Mouse (Mus musculus): ENCODE results near the gene Mthfd2. TPM values are rescaled to one million over a fixed set of nuclear protein-coding genes. Genes with fewer than 3 reads are reported as not detected.

Mthfd2 gene
- polyA plus RNA-seq, 1 experiment from 2014 or later = 26.5 TPM

DNA sequence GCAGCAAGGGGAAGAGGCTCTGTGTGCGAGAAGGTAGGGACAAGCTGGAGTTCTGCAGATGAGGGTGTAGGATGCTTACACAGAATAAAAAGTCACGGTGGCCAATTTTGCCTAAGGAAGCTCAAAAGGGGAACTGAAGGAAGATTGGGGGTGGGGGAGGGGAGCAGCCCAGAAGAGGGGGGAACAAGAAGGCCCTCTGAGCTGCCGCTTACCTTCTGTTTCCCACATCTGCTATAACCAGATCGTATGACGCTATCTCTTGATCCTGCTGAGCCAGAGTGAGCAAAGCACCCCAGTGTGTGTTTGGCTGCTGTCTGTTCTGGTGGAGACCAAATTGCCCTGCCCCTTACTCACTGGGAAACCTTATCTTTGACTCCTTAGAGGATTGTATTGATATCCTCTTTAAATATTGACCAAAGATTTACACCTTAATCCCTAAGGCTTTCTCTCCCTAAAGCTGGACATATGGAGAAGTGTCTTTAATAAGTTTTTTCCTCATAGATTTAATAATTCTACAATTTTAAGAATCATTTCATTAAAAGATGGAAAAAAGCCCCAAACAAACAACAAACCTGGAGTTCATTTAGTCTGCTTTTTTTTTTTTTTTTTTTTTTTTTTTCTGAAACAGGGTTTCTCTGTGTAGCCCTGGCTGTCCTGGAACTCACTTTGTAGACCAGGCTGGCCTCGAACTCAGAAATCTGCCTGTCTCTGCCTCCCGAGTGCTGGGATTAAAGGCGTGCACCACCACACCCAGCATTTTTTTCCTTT lies 1.9 kb downstream of the Mthfd2 start:
- no peaks in the 10 kb centered on the region for H3K27me3 ChIP-seq
- peaks cover 22% of the 10 kb centered on the region for H3K4me1 ChIP-seq (replicated peaks)
- no peak overlapping the region for H3K4me3 ChIP-seq (replicated peaks)
- H3K36me3 ChIP-seq = no peaks in the 10 kb centered on the region
- WGBS = 79% methylated on average over 8 of the region's 8 CpGs
- H3K27ac ChIP-seq = no peak overlapping the region
- H3K4me2 ChIP-seq (replicated peaks) = no peak overlapping the region
- no peak overlapping the region for H3K9ac ChIP-seq (replicated peaks)
- ATAC-seq = no peak
- H3K9me3 ChIP-seq = no peaks in the 10 kb centered on the region

DNA sequence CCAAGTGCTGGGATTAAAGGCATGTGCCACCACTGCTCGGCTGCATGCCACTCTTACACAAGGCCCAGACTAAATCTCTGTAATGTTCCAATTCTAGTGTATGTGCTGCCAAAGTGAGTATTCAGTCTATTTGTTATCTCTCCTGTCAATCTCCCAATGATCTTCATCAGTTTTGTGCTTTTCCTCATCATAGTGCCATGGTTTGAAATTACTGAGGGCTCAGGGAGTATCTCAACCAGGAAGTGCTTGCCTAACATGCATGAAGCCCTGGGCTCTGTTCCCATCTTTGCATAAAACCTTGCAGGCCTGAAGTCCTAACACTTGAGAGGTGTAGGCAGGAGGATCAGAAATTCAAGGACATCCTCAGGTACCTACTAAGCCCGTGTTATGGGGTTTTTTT lies 2.9 kb downstream of the Mthfd2 start:
- peaks cover 21% of the 10 kb centered on the region for H3K4me1 ChIP-seq (replicated peaks)
- H3K27me3 ChIP-seq = no peaks in the 10 kb centered on the region
- no peaks in the 10 kb centered on the region for H3K36me3 ChIP-seq
- H3K4me3 ChIP-seq (replicated peaks) = no peak overlapping the region
- H3K4me2 ChIP-seq (replicated peaks) = no peak overlapping the region
- no peak for ATAC-seq
- no peak overlapping the region for H3K9ac ChIP-seq (replicated peaks)
- WGBS = 66% methylated on average over 2 of the region's 2 CpGs
- H3K27ac ChIP-seq = no peak overlapping the region
- no peaks in the 10 kb centered on the region for H3K9me3 ChIP-seq

DNA sequence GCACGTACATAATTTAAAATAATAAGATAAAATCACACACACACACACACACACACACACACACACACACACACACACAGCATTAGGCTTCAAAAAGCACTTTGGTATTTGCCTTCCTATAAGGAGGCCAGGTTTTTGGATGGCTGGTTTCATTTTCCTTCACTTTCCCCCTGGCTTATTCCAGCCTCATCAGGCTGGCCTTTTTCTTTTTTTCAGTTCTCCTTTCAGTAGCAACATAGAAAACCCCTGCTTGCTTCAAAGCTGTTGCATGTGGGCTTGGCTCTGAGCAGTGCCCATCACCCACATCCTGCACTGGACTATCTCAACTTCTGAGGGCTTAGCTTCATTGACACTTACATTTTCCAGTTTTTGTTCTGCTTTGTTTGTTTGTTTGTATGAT lies 3.8 kb downstream of the Mthfd2 start:
- no peak for ATAC-seq
- Histone ChIP-seq H3K9me3 (no peaks in the 10 kb centered on the region), H3K9ac (replicated peaks) (no peak overlapping the region), H3K36me3 (no peaks in the 10 kb centered on the region), H3K27ac (no peak overlapping the region), H3K4me1 (replicated peaks) (peaks cover 15% of the 10 kb centered on the region), H3K4me3 (replicated peaks) (no peak overlapping the region), H3K27me3 (no peaks in the 10 kb centered on the region), H3K4me2 (replicated peaks) (no peak overlapping the region)
- 85% methylated on average over 1 of the region's 1 CpGs for WGBS

DNA sequence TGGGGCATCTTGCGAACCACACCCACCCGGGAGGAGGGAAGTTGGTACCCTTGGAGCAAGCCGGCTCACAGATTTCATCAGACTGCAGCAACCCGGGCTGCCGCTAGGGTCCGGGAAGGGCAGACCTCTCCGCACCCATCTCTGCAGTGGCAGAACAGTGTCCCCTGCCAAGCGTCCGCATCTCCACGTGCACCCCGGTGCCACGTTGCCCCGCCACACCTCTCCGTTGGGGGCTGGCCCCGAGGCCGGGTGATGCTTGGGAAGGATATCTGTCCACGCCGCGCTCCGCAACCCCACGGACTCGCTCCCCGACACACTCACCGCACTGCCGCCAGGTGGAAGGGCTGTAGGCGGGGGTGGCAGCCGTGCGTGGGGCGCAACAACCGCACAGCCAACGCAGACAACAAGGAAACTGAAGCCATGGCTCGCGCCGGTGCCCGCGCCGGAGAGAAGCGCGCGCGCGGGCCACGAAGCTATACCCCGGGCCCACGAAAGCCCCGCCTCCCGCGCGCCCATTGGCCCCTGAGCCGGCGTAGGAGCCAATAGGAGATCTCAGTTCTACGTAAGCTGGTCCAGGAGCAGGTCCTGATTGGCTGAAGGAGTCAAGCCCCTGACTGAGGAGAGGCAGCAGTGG lies 8.5 kb downstream of the Mthfd2 start:
- H3K4me1 ChIP-seq (replicated peaks) = peaks cover 20% of the 10 kb centered on the region
- H3K4me2 ChIP-seq (replicated peaks) = peak overlapping the region; percentile 71
- H3K27me3 ChIP-seq = no peaks in the 10 kb centered on the region
- WGBS = under 1% methylated on average over 52 of the region's 52 CpGs
- H3K27ac ChIP-seq = peak overlapping the region; percentile 78
- no peaks in the 10 kb centered on the region for H3K9me3 ChIP-seq
- peaks cover 8% of the 10 kb centered on the region for H3K36me3 ChIP-seq
- peak overlapping the region; percentile 92 for H3K4me3 ChIP-seq (replicated peaks)
- ATAC-seq = peak; percentile 99
- peak overlapping the region; percentile 92 for H3K9ac ChIP-seq (replicated peaks)

DNA sequence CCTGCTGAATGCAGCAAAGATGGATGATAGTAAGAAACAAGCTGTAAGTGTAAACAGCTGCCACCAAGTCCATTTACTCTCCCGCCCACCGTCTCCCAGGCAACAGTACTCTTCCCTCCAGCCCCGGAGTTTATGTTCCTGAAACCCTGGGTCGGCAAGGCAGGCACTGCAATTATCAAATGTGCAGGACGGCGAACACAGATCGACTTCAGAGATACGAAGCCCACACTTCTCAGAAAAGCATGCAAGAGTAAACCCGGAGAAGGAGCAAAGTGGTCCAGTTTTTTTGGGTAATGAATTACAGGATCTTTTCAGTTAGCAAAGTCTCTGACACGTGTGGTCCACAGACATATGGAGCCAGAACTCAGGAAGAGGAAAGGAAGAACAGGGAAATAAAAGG lies 9.7 kb downstream of the Mthfd2 start:
- Histone ChIP-seq H3K9me3 (no peaks in the 10 kb centered on the region), H3K27ac (no peak overlapping the region), H3K4me1 (replicated peaks) (peaks cover 20% of the 10 kb centered on the region), H3K27me3 (no peaks in the 10 kb centered on the region), H3K4me2 (replicated peaks) (peak overlapping the region; percentile 71), H3K4me3 (replicated peaks) (peak overlapping the region; percentile 92), H3K36me3 (peaks cover 19% of the 10 kb centered on the region), H3K9ac (replicated peaks) (peak overlapping the region; percentile 40)
- 9% methylated on average over 10 of the region's 10 CpGs for WGBS
- no peak for ATAC-seq

DNA sequence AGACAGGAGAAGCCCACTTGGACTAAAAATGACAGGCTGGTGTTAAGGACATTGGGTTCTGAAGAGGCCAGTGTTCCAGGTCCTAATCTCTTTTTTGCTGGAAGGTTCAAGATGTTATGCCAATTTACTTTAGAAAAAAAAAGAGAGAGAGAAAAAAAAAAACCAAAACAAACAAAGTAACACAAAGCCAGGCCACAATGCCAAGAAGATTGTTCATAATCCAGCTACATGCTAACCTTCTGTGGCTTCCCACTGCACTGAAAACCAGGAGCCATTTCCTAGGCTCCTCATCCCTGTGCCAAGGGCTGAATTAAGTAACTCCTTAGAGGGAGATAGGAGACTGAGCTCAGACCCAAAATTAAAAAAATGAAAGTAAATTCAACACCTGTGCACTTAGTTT lies 10.4 kb downstream of the Mthfd2 start:
- H3K4me3 ChIP-seq (replicated peaks) = no peak overlapping the region
- ATAC-seq = no peak
- peaks cover 26% of the 10 kb centered on the region for H3K36me3 ChIP-seq
- no peak overlapping the region; the same call in 1 of the 2 replicates for H3K9ac ChIP-seq (replicated peaks)
- H3K9me3 ChIP-seq = no peaks in the 10 kb centered on the region
- peak overlapping the region; percentile 71; the same call in 1 of the 2 replicates for H3K4me2 ChIP-seq (replicated peaks)
- H3K4me1 ChIP-seq (replicated peaks) = peaks cover 20% of the 10 kb centered on the region
- H3K27me3 ChIP-seq = no peaks in the 10 kb centered on the region
- no peak overlapping the region for H3K27ac ChIP-seq

DNA sequence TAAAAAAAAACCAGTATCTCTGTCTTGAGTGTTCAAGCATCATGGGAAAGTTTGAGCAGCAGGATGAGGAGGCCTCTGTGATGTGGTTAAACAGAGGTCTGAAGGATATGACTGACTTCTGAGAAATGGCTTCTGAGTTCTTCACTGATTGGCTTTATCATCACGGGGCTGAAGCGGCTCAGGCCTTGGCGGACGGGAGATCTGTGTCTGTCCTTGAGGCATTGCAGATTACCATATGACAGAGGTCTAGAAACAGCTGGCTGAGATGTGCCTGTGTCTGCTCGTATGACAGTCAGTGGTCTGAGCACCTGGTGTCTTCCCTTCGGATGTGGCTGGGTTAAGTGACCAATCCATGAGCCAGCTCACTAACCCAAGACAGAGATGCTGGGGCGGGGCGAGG lies 13.2 kb downstream of the Mthfd2 start:
- peaks cover 20% of the 10 kb centered on the region for H3K4me1 ChIP-seq (replicated peaks)
- 87% methylated on average over 8 of the region's 8 CpGs for WGBS
- no peak overlapping the region for H3K4me2 ChIP-seq (replicated peaks)
- H3K9me3 ChIP-seq = no peaks in the 10 kb centered on the region
- H3K27me3 ChIP-seq = no peaks in the 10 kb centered on the region
- H3K36me3 ChIP-seq = peaks cover 47% of the 10 kb centered on the region
- ATAC-seq = no peak
- H3K9ac ChIP-seq (replicated peaks) = no peak overlapping the region
- H3K27ac ChIP-seq = no peak overlapping the region
- H3K4me3 ChIP-seq (replicated peaks) = no peak overlapping the region

DNA sequence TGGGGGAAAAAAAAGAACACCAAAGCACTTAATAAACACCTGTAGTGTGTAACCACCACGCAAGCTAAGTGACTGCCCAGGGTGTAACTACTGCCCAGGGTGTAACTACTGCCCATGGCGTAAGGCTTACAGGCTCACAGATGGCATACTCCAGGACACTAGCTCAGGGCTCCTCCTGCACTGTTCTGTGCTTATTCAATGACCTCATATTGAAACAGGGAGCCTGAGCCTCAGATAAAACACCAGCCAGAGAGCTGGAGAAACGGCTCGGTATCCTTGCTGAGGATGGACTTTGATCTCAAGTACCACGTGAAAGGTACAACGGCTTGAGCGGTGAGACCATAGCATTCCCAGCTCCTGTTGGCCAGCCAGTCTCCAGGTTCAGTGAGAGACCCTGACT lies 13.7 kb downstream of the Mthfd2 start:
- Histone ChIP-seq H3K9ac (replicated peaks) (no peak overlapping the region), H3K27me3 (no peaks in the 10 kb centered on the region), H3K27ac (no peak overlapping the region), H3K36me3 (peaks cover 50% of the 10 kb centered on the region), H3K4me3 (replicated peaks) (no peak overlapping the region), H3K4me1 (replicated peaks) (peaks cover 20% of the 10 kb centered on the region), H3K4me2 (replicated peaks) (no peak overlapping the region), H3K9me3 (no peaks in the 10 kb centered on the region)
- ATAC-seq = no peak
- 91% methylated on average over 7 of the region's 7 CpGs for WGBS

DNA sequence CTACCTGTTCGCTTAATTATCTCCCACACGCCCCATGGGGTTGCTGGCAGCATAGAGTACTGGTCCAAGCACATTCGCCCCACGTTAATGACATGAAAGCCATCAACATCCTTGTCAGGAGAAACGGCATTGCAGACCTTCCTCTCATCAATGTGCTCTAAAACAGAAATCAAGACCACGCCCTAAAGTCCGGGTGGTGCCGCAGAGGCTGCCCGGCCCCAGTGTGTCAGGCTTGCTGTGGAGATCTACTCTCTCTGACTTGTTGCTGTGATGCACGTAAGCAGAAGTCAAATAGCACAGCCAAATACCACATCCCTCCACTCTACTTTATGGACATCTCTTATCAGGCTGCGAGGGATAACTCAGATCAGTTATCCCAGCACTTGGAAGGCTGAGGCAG lies 14.5 kb downstream of the Mthfd2 start:
- peaks cover 58% of the 10 kb centered on the region for H3K36me3 ChIP-seq
- H3K27me3 ChIP-seq = no peaks in the 10 kb centered on the region
- H3K9me3 ChIP-seq = no peaks in the 10 kb centered on the region
- no peak for ATAC-seq
- no peak overlapping the region for H3K27ac ChIP-seq
- no peak overlapping the region for H3K4me2 ChIP-seq (replicated peaks)
- 96% methylated on average over 11 of the region's 11 CpGs for WGBS
- H3K4me1 ChIP-seq (replicated peaks) = peaks cover 12% of the 10 kb centered on the region
- no peak overlapping the region for H3K4me3 ChIP-seq (replicated peaks)
- H3K9ac ChIP-seq (replicated peaks) = no peak overlapping the region

DNA sequence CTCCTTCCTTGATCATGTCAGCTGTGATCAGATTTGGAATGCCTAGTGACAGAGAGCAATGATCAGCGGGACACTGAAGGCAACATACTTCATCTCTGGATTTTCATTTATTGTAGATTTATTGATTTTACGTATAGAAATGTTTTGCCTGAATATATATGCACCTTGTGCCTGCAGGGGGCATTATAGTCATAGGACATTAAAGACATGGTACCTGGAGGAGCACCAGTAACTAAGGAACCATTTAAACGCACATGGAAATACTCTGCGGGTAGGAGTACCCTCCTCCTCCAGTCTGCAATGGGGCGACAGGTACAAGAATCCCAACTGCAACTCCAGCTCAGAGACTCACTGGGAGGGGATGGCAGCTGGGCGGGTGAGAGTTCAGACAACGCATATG lies 16.7 kb downstream of the Mthfd2 start:
- Histone ChIP-seq H3K36me3 (peaks cover 75% of the 10 kb centered on the region), H3K4me3 (replicated peaks) (no peak overlapping the region), H3K4me2 (replicated peaks) (no peak overlapping the region), H3K9me3 (no peaks in the 10 kb centered on the region), H3K27me3 (no peaks in the 10 kb centered on the region), H3K27ac (no peak overlapping the region), H3K4me1 (replicated peaks) (no peaks in the 10 kb centered on the region), H3K9ac (replicated peaks) (no peak overlapping the region)
- WGBS = 92% methylated on average over 7 of the region's 7 CpGs
- ATAC-seq = no peak

DNA sequence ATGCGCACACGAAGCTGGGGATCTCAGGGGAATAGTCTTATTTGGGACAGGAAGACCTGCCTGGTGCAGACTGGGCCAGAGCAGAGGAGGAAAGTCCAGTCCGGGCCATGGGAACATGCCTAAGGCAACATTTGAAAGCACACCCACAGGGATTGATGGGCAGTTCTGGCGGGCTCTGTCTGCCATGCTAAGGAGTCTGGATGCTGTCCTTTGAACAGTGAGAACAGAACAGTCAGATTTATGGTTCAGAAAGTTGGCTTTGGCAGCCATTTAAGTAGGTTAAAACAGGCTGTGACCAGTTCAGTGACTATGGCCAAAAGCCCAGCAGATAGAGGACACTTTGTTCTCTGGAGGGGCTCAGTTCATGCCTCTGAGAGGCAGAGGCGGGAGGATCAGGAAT lies 23.4 kb downstream of the Mthfd2 start:
- 79% methylated on average over 5 of the region's 5 CpGs for WGBS
- no peaks in the 10 kb centered on the region for H3K9me3 ChIP-seq
- H3K36me3 ChIP-seq = peaks cover 28% of the 10 kb centered on the region
- no peaks in the 10 kb centered on the region for H3K27me3 ChIP-seq
- no peak overlapping the region for H3K27ac ChIP-seq
- no peak overlapping the region for H3K4me2 ChIP-seq (replicated peaks)
- H3K4me3 ChIP-seq (replicated peaks) = no peak overlapping the region
- no peak for ATAC-seq
- no peak overlapping the region for H3K9ac ChIP-seq (replicated peaks)
- no peaks in the 10 kb centered on the region for H3K4me1 ChIP-seq (replicated peaks)

DNA sequence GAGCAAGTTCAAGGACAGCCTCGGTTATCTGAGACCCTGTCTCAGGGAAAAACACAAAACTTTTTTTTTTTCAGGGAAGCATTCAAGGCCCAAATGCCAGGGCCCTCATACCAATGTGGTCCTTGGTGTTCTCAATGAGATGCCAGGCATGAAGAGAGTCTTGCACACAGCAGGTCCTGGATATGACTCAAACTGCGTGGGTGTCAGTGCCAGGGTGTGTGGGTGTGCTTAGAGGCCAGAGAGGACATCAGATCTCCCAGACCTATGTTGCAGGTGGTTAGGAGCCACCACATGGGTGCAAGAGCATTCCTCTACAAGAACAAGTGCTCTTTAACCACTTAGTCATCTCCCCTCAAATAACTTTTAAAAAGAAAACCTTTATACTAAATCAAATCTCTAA lies 24.4 kb downstream of the Mthfd2 start:
- Histone ChIP-seq H3K4me3 (replicated peaks) (no peak overlapping the region), H3K36me3 (peaks cover 18% of the 10 kb centered on the region), H3K27ac (no peak overlapping the region), H3K4me2 (replicated peaks) (no peak overlapping the region), H3K27me3 (no peaks in the 10 kb centered on the region), H3K4me1 (replicated peaks) (no peaks in the 10 kb centered on the region), H3K9ac (replicated peaks) (no peak overlapping the region), H3K9me3 (no peaks in the 10 kb centered on the region)
- ATAC-seq = no peak
- WGBS = 86% methylated on average over 2 of the region's 2 CpGs
